Mouse (Mus musculus): ENCODE data around the gene Umps. TPM values are rescaled to one million over a fixed set of nuclear protein-coding genes. Genes with fewer than 3 reads are reported as not detected.

The Umps gene
- polyA plus RNA-seq, 1 experiment = 18.9 TPM

DNA sequence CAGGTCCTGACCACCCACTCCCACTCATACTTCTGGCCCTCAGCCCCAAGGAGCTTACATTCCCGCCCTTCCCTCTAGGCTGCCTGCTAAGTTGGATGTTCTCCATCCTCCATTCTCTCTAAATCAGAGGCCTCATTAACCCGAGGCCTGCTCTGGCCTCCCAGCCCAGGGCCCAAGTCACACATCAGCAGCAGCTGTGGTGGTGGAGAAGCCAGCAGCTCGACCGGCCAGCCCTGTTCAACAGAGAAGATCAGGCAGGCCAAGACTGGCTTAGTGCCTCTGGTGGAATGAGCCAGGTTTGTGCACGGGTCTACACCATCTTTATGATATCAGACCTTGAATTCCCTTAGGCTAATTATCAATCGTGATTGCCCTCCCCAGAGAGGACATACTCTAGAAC is 36.1 kb downstream of the Umps start:
- no peak overlapping the region for H3K4me3 ChIP-seq
- TF ChIP-seq MAX (IDR thresholded peaks at IDR 0.05; ENCODE audit: low read depth) (no peak), CEBPB (IDR thresholded peaks at IDR 0.05; ENCODE audit: insufficient read depth, poor library complexity, severe bottlenecking) (no peak), TCF3 (IDR thresholded peaks at IDR 0.05; ENCODE audit: insufficient read length, low read depth) (no peak), E2F4 (IDR thresholded peaks at IDR 0.05; ENCODE audit: insufficient read depth) (no peak), MYOG (IDR thresholded peaks at IDR 0.05; ENCODE audit: control insufficient read depth in 1 of 3, insufficient read depth in 1 of 3, insufficient read length in 2 of 3, low read depth in 2 of 3) (no peak), SRF (IDR thresholded peaks at IDR 0.05; ENCODE audit: control insufficient read depth, insufficient read length, low read depth) (no peak), MYOD1 (IDR thresholded peaks at IDR 0.05; ENCODE audit: control insufficient read depth in 1 of 3, insufficient read length in 2 of 3, low read depth in 2 of 3) (no peak), TCF12 (IDR thresholded peaks at IDR 0.05; ENCODE audit: insufficient read depth, poor library complexity, severe bottlenecking) (no peak), POLR2A (IDR thresholded peaks at IDR 0.05; ENCODE audit: insufficient read length, low read depth) (no peak), USF1 (IDR thresholded peaks at IDR 0.05; ENCODE audit: low read depth) (no peak), POLR2AphosphoS2 (IDR thresholded peaks at IDR 0.05; ENCODE audit: insufficient read length, low read depth) (no peak), REST (IDR thresholded peaks at IDR 0.05; ENCODE audit: insufficient read depth, insufficient read length) (no peak)

DNA sequence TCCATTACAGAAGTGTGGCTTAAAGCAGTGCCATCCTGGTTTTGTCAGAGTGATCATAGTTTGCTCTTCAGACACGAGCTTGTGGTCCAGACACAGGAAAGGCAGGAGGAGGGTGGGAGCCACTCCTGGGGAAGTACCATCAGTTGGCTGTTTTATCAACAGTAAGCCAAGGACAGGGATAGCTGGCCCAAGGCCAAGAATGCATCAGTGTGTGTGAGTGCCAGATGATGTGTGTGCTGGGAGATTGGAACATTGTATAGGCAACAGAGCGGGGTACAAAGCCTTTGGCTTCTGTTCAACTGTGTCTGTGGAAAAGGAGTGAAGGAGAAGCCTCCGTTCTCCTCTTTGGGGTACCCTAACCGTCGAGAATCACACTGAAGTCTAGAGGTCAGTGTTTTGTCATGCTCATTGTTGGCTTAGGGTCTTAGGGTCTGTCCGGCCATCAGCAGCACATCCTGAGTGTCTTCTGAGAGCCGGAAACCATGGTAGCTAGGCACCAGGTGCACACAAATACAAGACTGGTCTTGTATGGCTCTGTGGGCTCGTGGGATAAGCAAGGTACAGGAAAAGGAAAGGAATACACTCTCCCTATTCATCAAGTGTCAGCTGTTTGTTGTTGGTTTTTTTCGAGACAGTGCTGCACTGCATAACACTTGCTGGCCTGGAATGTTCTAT is 37.9 kb downstream of the Umps start:
- no peak overlapping the region for H3ac ChIP-seq (ENCODE audit: control insufficient read depth, insufficient read length)
- no peaks in the 10 kb centered on the region for H3K27me3 ChIP-seq (ENCODE audit: control insufficient read depth, insufficient read depth, insufficient read length)
- no peak for TF ChIP-seq CEBPB (IDR thresholded peaks at IDR 0.05; ENCODE audit: insufficient read depth, poor library complexity, severe bottlenecking)
- TF ChIP-seq POLR2A (IDR thresholded peaks at IDR 0.05; ENCODE audit: insufficient read length, low read depth) = no peak
- TF ChIP-seq USF1 (IDR thresholded peaks at IDR 0.05; ENCODE audit: low read depth) = no peak
- TF ChIP-seq MYOD1 (IDR thresholded peaks at IDR 0.05; ENCODE audit: control insufficient read depth in 1 of 3, insufficient read length in 2 of 3, low read depth in 2 of 3) = no peak
- no peak for TF ChIP-seq POLR2AphosphoS2 (IDR thresholded peaks at IDR 0.05; ENCODE audit: insufficient read length, low read depth)
- TF ChIP-seq TCF12 (IDR thresholded peaks at IDR 0.05; ENCODE audit: insufficient read depth, poor library complexity, severe bottlenecking) = no peak
- no peak for TF ChIP-seq E2F4 (IDR thresholded peaks at IDR 0.05; ENCODE audit: insufficient read depth)
- no peak for TF ChIP-seq REST (IDR thresholded peaks at IDR 0.05; ENCODE audit: insufficient read depth, insufficient read length)
- no peak for TF ChIP-seq SRF (IDR thresholded peaks at IDR 0.05; ENCODE audit: control insufficient read depth, insufficient read length, low read depth)
- TF ChIP-seq TCF3 (IDR thresholded peaks at IDR 0.05; ENCODE audit: insufficient read length, low read depth) = no peak
- no peak for TF ChIP-seq MAX (IDR thresholded peaks at IDR 0.05; ENCODE audit: low read depth)
- TF ChIP-seq MYOG (IDR thresholded peaks at IDR 0.05; ENCODE audit: control insufficient read depth in 1 of 3, insufficient read depth in 1 of 3, insufficient read length in 2 of 3, low read depth in 2 of 3) = no peak
- no peak overlapping the region for H3K4me2 ChIP-seq (ENCODE audit: low read depth)
- H3K79me2 ChIP-seq (ENCODE audit: control insufficient read depth, insufficient read depth) = no peaks in the 10 kb centered on the region
- H3K4me3 ChIP-seq = no peak overlapping the region
- H3K36me3 ChIP-seq (ENCODE audit: control insufficient read depth, insufficient read depth) = peaks cover 4% of the 10 kb centered on the region

More for the DNA sequence above, 36.1 kb downstream of the Umps start:
- Histone ChIP-seq H3K79me2 (ENCODE audit: control insufficient read depth, insufficient read depth) (no peaks in the 10 kb centered on the region), H3K36me3 (ENCODE audit: control insufficient read depth, insufficient read depth) (no peaks in the 10 kb centered on the region), H3K4me2 (ENCODE audit: low read depth) (no peak overlapping the region), H3ac (ENCODE audit: control insufficient read depth, insufficient read length) (no peak overlapping the region), H3K27me3 (ENCODE audit: control insufficient read depth, insufficient read depth, insufficient read length) (no peaks in the 10 kb centered on the region)

DNA sequence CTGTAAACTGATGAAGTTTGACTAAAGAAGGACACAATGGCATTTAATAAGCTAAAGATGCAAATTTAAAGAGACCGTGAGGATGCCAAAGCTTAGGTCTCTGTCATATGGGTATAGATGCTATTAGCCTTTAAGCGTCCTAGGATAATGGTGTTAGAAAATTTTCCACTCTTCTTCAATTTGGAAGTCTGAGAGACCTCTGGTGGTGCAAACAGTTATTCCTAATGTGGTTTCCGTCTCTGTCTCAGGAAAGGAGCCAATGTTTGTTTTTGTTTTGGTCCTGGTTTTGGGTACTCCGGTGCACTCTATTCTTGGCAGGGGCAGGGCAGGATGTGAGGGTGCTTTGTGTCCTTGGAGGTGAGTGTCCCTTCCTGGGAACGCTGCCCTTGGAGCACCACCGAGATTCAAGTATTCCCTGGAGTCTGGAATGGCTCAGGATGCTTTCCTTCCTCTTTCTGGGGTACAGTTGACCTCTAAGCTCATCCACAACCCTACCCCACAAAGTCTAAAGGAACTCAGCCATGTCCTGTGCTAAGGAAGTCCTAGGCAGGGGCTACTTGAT is 39.5 kb downstream of the Umps start:
- no peaks in the 10 kb centered on the region for H3K27me3 ChIP-seq (ENCODE audit: control insufficient read depth, insufficient read depth, insufficient read length)
- no peak overlapping the region for H3K4me2 ChIP-seq (ENCODE audit: low read depth)
- TF ChIP-seq CEBPB (IDR thresholded peaks at IDR 0.05; ENCODE audit: insufficient read depth, poor library complexity, severe bottlenecking) = no peak
- no peak for TF ChIP-seq MYOG (IDR thresholded peaks at IDR 0.05; ENCODE audit: control insufficient read depth in 1 of 3, insufficient read depth in 1 of 3, insufficient read length in 2 of 3, low read depth in 2 of 3)
- H3K4me3 ChIP-seq = no peak overlapping the region
- peaks cover 5% of the 10 kb centered on the region for H3K36me3 ChIP-seq (ENCODE audit: control insufficient read depth, insufficient read depth)
- H3K79me2 ChIP-seq (ENCODE audit: control insufficient read depth, insufficient read depth) = no peaks in the 10 kb centered on the region
- no peak overlapping the region for H3ac ChIP-seq (ENCODE audit: control insufficient read depth, insufficient read length)

DNA sequence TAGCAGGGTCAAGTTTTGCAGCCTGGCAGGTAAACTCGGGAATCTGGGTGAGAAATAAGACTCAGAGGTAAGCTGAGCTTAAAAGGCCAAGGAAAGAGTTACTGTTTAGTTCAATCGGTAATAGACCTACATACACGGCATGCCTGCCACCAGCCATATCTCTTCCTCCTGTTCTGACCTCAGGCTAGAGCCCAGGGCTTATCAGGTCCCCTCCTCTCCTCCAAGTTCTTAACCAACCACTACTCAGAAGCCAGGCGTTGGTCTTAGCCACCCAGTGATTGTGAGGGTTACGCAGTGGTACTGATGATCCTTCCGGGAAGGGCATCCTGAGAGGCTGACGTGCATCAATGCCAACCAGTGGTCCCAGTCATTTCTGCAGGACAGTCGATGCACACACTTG is 43.1 kb downstream of the Umps start:
- no peak overlapping the region for H3ac ChIP-seq (ENCODE audit: control insufficient read depth, insufficient read length)
- H3K79me2 ChIP-seq (ENCODE audit: control insufficient read depth, insufficient read depth) = no peaks in the 10 kb centered on the region
- no peaks in the 10 kb centered on the region for H3K27me3 ChIP-seq (ENCODE audit: control insufficient read depth, insufficient read depth, insufficient read length)
- TF ChIP-seq TCF3 (IDR thresholded peaks at IDR 0.05; ENCODE audit: insufficient read length, low read depth) = no peak
- TF ChIP-seq CEBPB (IDR thresholded peaks at IDR 0.05; ENCODE audit: insufficient read depth, poor library complexity, severe bottlenecking) = no peak
- TF ChIP-seq POLR2A (IDR thresholded peaks at IDR 0.05; ENCODE audit: insufficient read length, low read depth) = no peak
- TF ChIP-seq MYOG (IDR thresholded peaks at IDR 0.05; ENCODE audit: control insufficient read depth in 1 of 3, insufficient read depth in 1 of 3, insufficient read length in 2 of 3, low read depth in 2 of 3) = no peak
- TF ChIP-seq POLR2AphosphoS2 (IDR thresholded peaks at IDR 0.05; ENCODE audit: insufficient read length, low read depth) = no peak
- no peak for TF ChIP-seq MYOD1 (IDR thresholded peaks at IDR 0.05; ENCODE audit: control insufficient read depth in 1 of 3, insufficient read length in 2 of 3, low read depth in 2 of 3)
- no peak for TF ChIP-seq REST (IDR thresholded peaks at IDR 0.05; ENCODE audit: insufficient read depth, insufficient read length)
- TF ChIP-seq TCF12 (IDR thresholded peaks at IDR 0.05; ENCODE audit: insufficient read depth, poor library complexity, severe bottlenecking) = no peak
- TF ChIP-seq SRF (IDR thresholded peaks at IDR 0.05; ENCODE audit: control insufficient read depth, insufficient read length, low read depth) = no peak
- no peak for TF ChIP-seq USF1 (IDR thresholded peaks at IDR 0.05; ENCODE audit: low read depth)
- TF ChIP-seq MAX (IDR thresholded peaks at IDR 0.05; ENCODE audit: low read depth) = no peak
- TF ChIP-seq E2F4 (IDR thresholded peaks at IDR 0.05; ENCODE audit: insufficient read depth) = no peak
- H3K4me2 ChIP-seq (ENCODE audit: low read depth) = no peak overlapping the region
- H3K4me3 ChIP-seq = no peak overlapping the region
- H3K36me3 ChIP-seq (ENCODE audit: control insufficient read depth, insufficient read depth) = peaks cover 9% of the 10 kb centered on the region
